In genomic region chr5:111553471-111554382, GRCm38 (mm10) we compare ENCODE assay signal across 10 mouse cellular contexts.
DNase-seq lines count a peak whose midpoint lies in the region; ATAC-seq and TF ChIP-seq lines count a peak whose summit lies in the region.
"Had no signal": no experiment of that assay in that cellular context is flagged by ENCODE, and none has a peak within 500 bp of the region (broad histone marks: within the 10 kb centered on the region; RNA-seq: fewer than 3 reads in every experiment).

No protein-coding gene starts in this region.

- TF ChIP-seq CTCF in lung, postnatal 0 days (IDR thresholded peaks at IDR 0.05) = peak; percentile 37

- peaks cover 30% of the 10 kb centered on the region for H3K4me1 ChIP-seq in heart, embryonic 13.5 days
- H3K4me1 ChIP-seq in lung, postnatal 0 days (ENCODE audit: insufficient read depth, low read depth, low read length) = peaks cover 10% of the 10 kb centered on the region; the same call in 1 of the 2 replicates
- H3K4me1 ChIP-seq: liver, embryonic 15.5 days had no signal

- no peak for ATAC-seq in heart, embryonic 13.5 days (ENCODE audit: extremely low read depth, insufficient number of reproducible peaks, low FRiP score, low TSS enrichment)
- ATAC-seq in lung, postnatal 0 days = no peak

- H3K4me3 ChIP-seq in heart, embryonic 13.5 days = no peak overlapping the region
- no peak overlapping the region for H3K4me3 ChIP-seq in lung, postnatal 0 days (ENCODE audit: low read depth, low read length)
- H3K4me3 ChIP-seq: liver, embryonic 15.5 days had no signal

- peaks cover 44% of the 10 kb centered on the region for H3K27me3 ChIP-seq in heart, embryonic 13.5 days (replicated peaks)
- H3K27me3 ChIP-seq in lung, postnatal 0 days (replicated peaks; ENCODE audit: insufficient read depth, low read length) = no peaks in the 10 kb centered on the region

- H3K27ac ChIP-seq in heart, embryonic 13.5 days (replicated peaks) = peak overlapping the region; percentile 72; the same call in 1 of the 2 replicates
- H3K27ac ChIP-seq in lung, postnatal 0 days (ENCODE audit: low read length) = no peak overlapping the region
- H3K27ac ChIP-seq: liver, embryonic 15.5 days had no signal

- no peaks in the 10 kb centered on the region for H3K9me3 ChIP-seq in heart, embryonic 13.5 days
- no peaks in the 10 kb centered on the region for H3K9me3 ChIP-seq in lung, postnatal 0 days (ENCODE audit: low read length)
- H3K9me3 ChIP-seq: liver, embryonic 15.5 days had no signal

- intact Hi-C loops in heart, postnatal 14 days (cut with DNase I) = no loop called here
- intact Hi-C loops in gastrocnemius, postnatal 36 days (cut with DNase I) = no loop called here

- H3K9ac ChIP-seq in heart, embryonic 13.5 days = no peak overlapping the region
- no peak overlapping the region for H3K9ac ChIP-seq in lung, postnatal 0 days (replicated peaks; ENCODE audit: low read depth)
- H3K9ac ChIP-seq: liver, embryonic 15.5 days had no signal

- WGBS in heart, embryonic 13.5 days = 65% methylated on average over 16 of the region's 16 CpGs
- 53% methylated on average over 16 of the region's 16 CpGs for whole genome bisulfite sequencing in lung, postnatal 0 days

- no peak overlapping the region for H3K4me2 ChIP-seq in heart, embryonic 13.5 days
- no peak overlapping the region for H3K4me2 ChIP-seq in lung, postnatal 0 days (replicated peaks; ENCODE audit: low read depth, low read length)
- H3K4me2 ChIP-seq: liver, embryonic 15.5 days had no signal

- no peak for TF ChIP-seq EP300 in lung, postnatal 0 days (IDR thresholded peaks at IDR 0.05)

- DNase-seq in heart, postnatal 14 days = no peak
- DNase-seq in right cerebral cortex, adult 2 months (ENCODE audit: low spot score in 2 of 2) = peak; percentile 35 to 44
- no peak for DNase-seq in right cerebral cortex, postnatal 25 days
- DNase-seq in lung, postnatal 0 days (ENCODE audit: low spot score) = no peak
- no peak for DNase-seq in layer of hippocampus, postnatal 14 days (ENCODE audit: low spot score in 2 of 2)
- DNase-seq in layer of hippocampus, postnatal 10 days (ENCODE audit: low spot score in 2 of 2) = no peak
- no peak for DNase-seq in gastrocnemius, postnatal 36 days
- DNase-seq: right cerebral cortex, adult 18-20 months had no signal

- H3K36me3 ChIP-seq in heart, embryonic 13.5 days = no peaks in the 10 kb centered on the region
- H3K36me3 ChIP-seq in lung, postnatal 0 days (ENCODE audit: insufficient read depth, low read length) = no peaks in the 10 kb centered on the region
- H3K36me3 ChIP-seq: liver, embryonic 15.5 days had no signal

Comparison
In these comparisons a context has a peak if more than half of its experiments do, and no peak if none do; other contexts are left out.
1. DNase-seq: peak in right cerebral cortex, adult 2 months (2 of 2); none in heart, postnatal 14 days (0 of 2), right cerebral cortex, postnatal 25 days (single experiment), lung, postnatal 0 days (single experiment), layer of hippocampus, postnatal 14 days (0 of 2), layer of hippocampus, postnatal 10 days (0 of 2) and gastrocnemius, postnatal 36 days (0 of 2).